Mouse (Mus musculus): ENCODE measurements around the gene Itpr1. TPM values are rescaled to one million over a fixed set of nuclear protein-coding genes. Genes with fewer than 3 reads are reported as not detected.

Itpr1 gene
- polyA plus RNA-seq, 1 experiment: 4.7 TPM

DNA sequence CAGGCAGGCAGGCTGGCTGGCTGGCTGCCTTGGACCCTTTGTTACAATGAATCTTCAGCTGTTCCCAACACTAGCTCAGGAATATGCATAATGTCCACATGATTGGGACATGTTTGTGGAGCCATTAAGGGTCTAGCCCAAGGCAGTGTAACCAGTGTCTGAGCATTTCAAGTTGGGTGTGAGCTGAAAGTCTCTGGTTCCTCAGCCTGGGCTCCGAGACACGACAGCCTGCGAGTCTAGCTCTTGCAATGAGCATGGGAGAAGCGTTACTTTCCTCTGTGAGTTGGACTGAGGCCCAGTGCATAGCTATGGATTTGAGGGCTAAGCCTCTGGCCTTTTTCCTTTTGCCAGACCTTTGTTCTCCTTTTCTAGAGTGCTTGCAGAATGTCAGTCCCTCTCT lies 35.6 kb downstream of the Itpr1 start:
- Histone ChIP-seq H3K36me3 (ENCODE audit: control insufficient read depth, insufficient read depth, low read length) (no peaks in the 10 kb centered on the region), H3K27ac (ENCODE audit: insufficient read depth, low read depth, low read length) (no peak overlapping the region), H3K4me3 (ENCODE audit: low read depth, low read length) (no peak overlapping the region), H3K27me3 (ENCODE audit: control insufficient read depth, insufficient read depth, low read length) (no peaks in the 10 kb centered on the region), H3K4me1 (ENCODE audit: control insufficient read depth, insufficient read depth, insufficient read length, low read length) (peaks cover 7% of the 10 kb centered on the region; the same call in 1 of the 2 replicates)
- WGBS: 52% methylated on average over 4 of the region's 4 CpGs
- TF ChIP-seq CTCF (IDR thresholded peaks at IDR 0.05; ENCODE audit: extremely low read depth, insufficient read length, insufficient replicate concordance, low read depth, low read length) (no peak), POLR2A (IDR thresholded peaks at IDR 0.05; ENCODE audit: low read depth, low read length) (no peak)

- no peak overlapping the region for H3K27ac ChIP-seq (ENCODE audit: insufficient read depth, low read depth, low read length)
- peaks cover 7% of the 10 kb centered on the region; the same call in 1 of the 2 replicates for H3K4me1 ChIP-seq (ENCODE audit: control insufficient read depth, insufficient read depth, insufficient read length, low read length)
- no peak for TF ChIP-seq CTCF (IDR thresholded peaks at IDR 0.05; ENCODE audit: extremely low read depth, insufficient read length, insufficient replicate concordance, low read depth, low read length)
- TF ChIP-seq POLR2A (IDR thresholded peaks at IDR 0.05; ENCODE audit: low read depth, low read length): no peak
- no peaks in the 10 kb centered on the region for H3K36me3 ChIP-seq (ENCODE audit: control insufficient read depth, insufficient read depth, low read length)
- H3K27me3 ChIP-seq (ENCODE audit: control insufficient read depth, insufficient read depth, low read length): no peaks in the 10 kb centered on the region
- no peak overlapping the region for H3K4me3 ChIP-seq (ENCODE audit: low read depth, low read length)
- 59% methylated on average over 9 of the region's 9 CpGs for WGBS
Observed at GRCm38 (mm10) chr6:108249031-108249917, 36.4 kb downstream of the Itpr1 start.

- H3K27me3 ChIP-seq (ENCODE audit: control insufficient read depth, insufficient read depth, low read length): no peaks in the 10 kb centered on the region
- no peaks in the 10 kb centered on the region for H3K36me3 ChIP-seq (ENCODE audit: control insufficient read depth, insufficient read depth, low read length)
- no peak for TF ChIP-seq POLR2A (IDR thresholded peaks at IDR 0.05; ENCODE audit: low read depth, low read length)
- TF ChIP-seq CTCF (IDR thresholded peaks at IDR 0.05; ENCODE audit: extremely low read depth, insufficient read length, insufficient replicate concordance, low read depth, low read length): no peak
- H3K4me1 ChIP-seq (ENCODE audit: control insufficient read depth, insufficient read depth, insufficient read length, low read length): peaks cover 7% of the 10 kb centered on the region; the same call in 1 of the 2 replicates
- 72% methylated on average over 3 of the region's 3 CpGs for WGBS
- H3K4me3 ChIP-seq (ENCODE audit: low read depth, low read length): no peak overlapping the region
- no peak overlapping the region for H3K27ac ChIP-seq (ENCODE audit: insufficient read depth, low read depth, low read length)
Observed at GRCm38 (mm10) chr6:108249918-108250225, 37.0 kb downstream of the Itpr1 start.

- TF ChIP-seq POLR2A (IDR thresholded peaks at IDR 0.05; ENCODE audit: low read depth, low read length) (no peak), CTCF (IDR thresholded peaks at IDR 0.05; ENCODE audit: extremely low read depth, insufficient read length, insufficient replicate concordance, low read depth, low read length) (no peak)
- 81% methylated on average over 4 of the region's 4 CpGs for WGBS
- H3K27ac ChIP-seq (ENCODE audit: insufficient read depth, low read depth, low read length): no peak overlapping the region
Observed at GRCm38 (mm10) chr6:108250416-108250815, 37.5 kb downstream of the Itpr1 start.

GRCm38 (mm10) chr6:108252565-108253360 lies 39.9 kb downstream of the Itpr1 start:
- Histone ChIP-seq H3K27ac (ENCODE audit: insufficient read depth, low read depth, low read length) (no peak overlapping the region), H3K36me3 (ENCODE audit: control insufficient read depth, insufficient read depth, low read length) (no peaks in the 10 kb centered on the region), H3K27me3 (ENCODE audit: control insufficient read depth, insufficient read depth, low read length) (no peaks in the 10 kb centered on the region), H3K4me1 (ENCODE audit: control insufficient read depth, insufficient read depth, insufficient read length, low read length) (peaks cover 7% of the 10 kb centered on the region; the same call in 1 of the 2 replicates), H3K4me3 (ENCODE audit: low read depth, low read length) (no peak overlapping the region)
- WGBS: 86% methylated on average over 13 of the region's 13 CpGs
- no peak for TF ChIP-seq CTCF (IDR thresholded peaks at IDR 0.05; ENCODE audit: extremely low read depth, insufficient read length, insufficient replicate concordance, low read depth, low read length)
- TF ChIP-seq POLR2A (IDR thresholded peaks at IDR 0.05; ENCODE audit: low read depth, low read length): no peak

More at GRCm38 (mm10) chr6:108250416-108250815, 37.5 kb downstream of the Itpr1 start:
- Histone ChIP-seq H3K36me3 (ENCODE audit: control insufficient read depth, insufficient read depth, low read length) (no peaks in the 10 kb centered on the region), H3K27me3 (ENCODE audit: control insufficient read depth, insufficient read depth, low read length) (no peaks in the 10 kb centered on the region), H3K4me3 (ENCODE audit: low read depth, low read length) (no peak overlapping the region), H3K4me1 (ENCODE audit: control insufficient read depth, insufficient read depth, insufficient read length, low read length) (peaks cover 7% of the 10 kb centered on the region; the same call in 1 of the 2 replicates)

DNA sequence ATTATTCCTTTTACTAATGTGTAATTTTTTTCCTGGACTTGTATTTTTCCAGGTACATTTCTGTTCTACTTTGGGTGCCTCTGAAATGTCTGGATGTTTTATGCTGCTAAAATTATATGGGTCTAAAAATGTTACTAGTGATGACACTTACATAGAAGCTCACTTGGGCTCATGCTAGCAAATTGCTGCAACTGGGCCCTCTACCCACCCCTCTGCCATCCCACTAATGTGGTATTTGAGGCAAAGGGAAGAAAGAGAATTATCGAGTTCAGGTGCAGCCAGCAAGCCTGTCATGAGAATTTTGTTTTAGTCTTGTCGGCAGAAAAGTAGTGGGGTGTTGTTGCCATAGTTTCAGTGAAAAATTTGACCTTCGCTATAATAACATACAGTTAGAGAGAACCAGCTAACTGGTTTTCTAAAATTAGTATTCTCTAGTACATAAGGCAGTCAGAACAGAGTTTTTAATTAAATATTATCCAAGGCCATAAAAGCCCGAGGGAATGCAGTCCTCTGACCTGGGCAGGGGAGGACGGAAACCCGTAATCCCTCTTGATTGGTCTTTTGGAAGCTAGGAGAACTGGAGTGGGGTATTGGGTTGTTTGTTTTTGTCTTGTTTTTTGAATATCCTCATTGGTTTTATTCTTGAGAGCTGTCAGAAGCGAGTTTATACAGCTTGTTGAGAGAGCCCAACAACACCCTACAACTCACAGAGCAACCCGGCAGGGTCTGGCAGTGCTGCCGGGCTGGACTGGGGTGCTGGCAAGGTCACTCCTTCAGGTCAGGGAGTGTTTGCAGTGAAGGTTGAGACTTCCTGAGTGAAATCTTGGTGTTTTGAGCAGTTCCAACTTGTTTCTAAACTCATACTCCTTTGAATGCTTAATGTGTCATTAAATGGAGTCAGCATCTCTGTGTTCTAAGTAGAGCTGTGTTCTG lies 41.5 kb downstream of the Itpr1 start:
- H3K36me3 ChIP-seq (ENCODE audit: control insufficient read depth, insufficient read depth, low read length): no peaks in the 10 kb centered on the region
- TF ChIP-seq POLR2A (IDR thresholded peaks at IDR 0.05; ENCODE audit: low read depth, low read length) (no peak), CTCF (IDR thresholded peaks at IDR 0.05; ENCODE audit: extremely low read depth, insufficient read length, insufficient replicate concordance, low read depth, low read length) (no peak)
- no peak overlapping the region for H3K27ac ChIP-seq (ENCODE audit: insufficient read depth, low read depth, low read length)
- WGBS: 31% methylated on average over 9 of the region's 9 CpGs
- H3K4me3 ChIP-seq (ENCODE audit: low read depth, low read length): no peak overlapping the region
- peaks cover 2% of the 10 kb centered on the region; the same call in 1 of the 2 replicates for H3K4me1 ChIP-seq (ENCODE audit: control insufficient read depth, insufficient read depth, insufficient read length, low read length)
- no peaks in the 10 kb centered on the region for H3K27me3 ChIP-seq (ENCODE audit: control insufficient read depth, insufficient read depth, low read length)
